Mouse (Mus musculus): Measurements from ENCODE around the gene Zglp1. TPM values are rescaled to one million over a fixed set of nuclear protein-coding genes. Genes with fewer than 3 reads are reported as not detected.

The Zglp1 gene
- polyA plus RNA-seq, 1 experiment from 2014 or later: 1.3 TPM

DNA sequence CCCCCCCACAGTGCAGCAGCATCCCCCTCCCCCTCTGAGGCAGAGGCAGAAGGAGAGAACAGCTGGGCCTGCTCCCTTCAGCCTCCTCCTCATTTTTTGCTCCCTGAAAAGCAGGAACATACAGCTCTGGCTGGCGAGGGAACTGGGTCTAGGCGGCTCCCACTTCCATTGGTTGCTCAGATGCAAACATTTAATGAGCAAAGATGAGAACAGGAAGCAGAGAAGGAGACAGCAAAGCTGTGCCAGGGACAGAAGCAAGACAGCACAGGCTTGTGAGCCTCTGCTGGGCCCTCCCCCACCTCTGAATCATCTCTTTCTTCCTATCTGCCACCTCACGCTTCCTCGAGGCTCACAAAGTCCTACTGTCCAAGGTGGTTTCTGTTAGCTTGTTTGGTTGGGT lies 25.6 kb downstream of the Zglp1 start:
- Histone ChIP-seq H3K4me2 (ENCODE audit: low read depth, low read length) (no peak overlapping the region), H3K9me3 (ENCODE audit: control insufficient read depth, low read length) (no peaks in the 10 kb centered on the region), H3K4me1 (ENCODE audit: control insufficient read depth, insufficient read depth, low read length) (peaks cover 21% of the 10 kb centered on the region), H3K36me3 (ENCODE audit: control insufficient read depth, insufficient read depth, low read length) (no peaks in the 10 kb centered on the region), H3K9ac (ENCODE audit: low read depth, low read length) (no peak overlapping the region), H3K4me3 (ENCODE audit: low read length) (no peak overlapping the region), H3K27me3 (replicated peaks; ENCODE audit: control insufficient read depth, insufficient read depth, low read length) (peaks cover 26% of the 10 kb centered on the region), H3K27ac (ENCODE audit: low read length) (no peak overlapping the region)
- WGBS: 31% methylated on average over 4 of the region's 4 CpGs
- no peak for ATAC-seq

DNA sequence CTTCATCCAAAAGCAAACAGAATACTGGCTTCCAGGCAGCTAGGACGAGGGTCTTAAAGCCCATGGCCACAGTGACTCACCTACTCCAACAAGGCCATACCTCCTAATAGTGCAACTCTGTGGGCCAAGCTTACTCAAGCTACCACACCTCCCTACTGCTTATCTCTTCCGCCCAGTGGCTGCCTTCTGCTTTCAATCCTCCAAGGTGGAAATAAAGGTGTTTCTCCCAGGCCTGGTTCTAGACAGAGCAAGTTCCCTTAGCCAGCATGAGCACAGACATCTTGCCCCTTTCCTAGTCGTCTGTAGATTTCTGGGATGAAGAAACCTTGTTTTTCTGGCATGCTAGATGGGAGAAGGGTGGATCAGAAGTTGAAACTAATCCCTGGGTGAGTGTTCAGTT lies 27.1 kb downstream of the Zglp1 start:
- H3K4me2 ChIP-seq (ENCODE audit: low read depth, low read length): no peak overlapping the region
- 77% methylated on average over 3 of the region's 3 CpGs for WGBS
- H3K27ac ChIP-seq (ENCODE audit: low read length): no peak overlapping the region
- no peak overlapping the region for H3K9ac ChIP-seq (ENCODE audit: low read depth, low read length)
- H3K4me3 ChIP-seq (ENCODE audit: low read length): no peak overlapping the region
- ATAC-seq: no peak
- H3K4me1 ChIP-seq (ENCODE audit: control insufficient read depth, insufficient read depth, low read length): peaks cover 21% of the 10 kb centered on the region
- no peaks in the 10 kb centered on the region for H3K36me3 ChIP-seq (ENCODE audit: control insufficient read depth, insufficient read depth, low read length)
- H3K27me3 ChIP-seq (replicated peaks; ENCODE audit: control insufficient read depth, insufficient read depth, low read length): peaks cover 41% of the 10 kb centered on the region
- no peaks in the 10 kb centered on the region for H3K9me3 ChIP-seq (ENCODE audit: control insufficient read depth, low read length)

DNA sequence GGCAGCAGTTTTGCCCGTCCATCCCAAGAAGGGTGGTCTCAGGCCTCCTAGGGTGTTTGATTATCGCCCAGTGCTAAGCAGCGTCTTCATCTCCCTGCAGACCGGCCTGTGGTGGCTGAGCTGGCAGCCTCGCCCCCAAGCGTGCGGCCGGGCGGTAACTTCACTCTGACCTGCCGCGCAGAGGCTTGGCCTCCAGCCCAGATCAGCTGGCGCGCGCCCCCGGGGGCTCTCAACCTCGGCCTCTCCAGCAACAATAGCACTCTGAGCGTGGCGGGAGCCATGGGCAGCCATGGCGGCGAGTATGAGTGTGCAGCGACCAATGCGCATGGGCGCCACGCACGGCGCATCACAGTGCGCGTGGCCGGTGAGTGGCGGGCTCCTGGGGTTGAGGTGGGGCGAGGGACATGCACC lies 29.4 kb downstream of the Zglp1 start:
- 4% methylated on average over 31 of the region's 31 CpGs for WGBS
- no peak overlapping the region for H3K27ac ChIP-seq (ENCODE audit: low read length)
- H3K27me3 ChIP-seq (replicated peaks; ENCODE audit: control insufficient read depth, insufficient read depth, low read length): peaks cover 59% of the 10 kb centered on the region
- peak overlapping the region; percentile 48 for H3K4me3 ChIP-seq (ENCODE audit: low read length)
- H3K9ac ChIP-seq (ENCODE audit: low read depth, low read length): peak overlapping the region; percentile 59; the same call in 1 of the 2 replicates
- no peak for ATAC-seq
- peaks cover 31% of the 10 kb centered on the region for H3K4me1 ChIP-seq (ENCODE audit: control insufficient read depth, insufficient read depth, low read length)
- peak overlapping the region; percentile 64 for H3K4me2 ChIP-seq (ENCODE audit: low read depth, low read length)
- no peaks in the 10 kb centered on the region for H3K36me3 ChIP-seq (ENCODE audit: control insufficient read depth, insufficient read depth, low read length)
- no peaks in the 10 kb centered on the region for H3K9me3 ChIP-seq (ENCODE audit: control insufficient read depth, low read length)

DNA sequence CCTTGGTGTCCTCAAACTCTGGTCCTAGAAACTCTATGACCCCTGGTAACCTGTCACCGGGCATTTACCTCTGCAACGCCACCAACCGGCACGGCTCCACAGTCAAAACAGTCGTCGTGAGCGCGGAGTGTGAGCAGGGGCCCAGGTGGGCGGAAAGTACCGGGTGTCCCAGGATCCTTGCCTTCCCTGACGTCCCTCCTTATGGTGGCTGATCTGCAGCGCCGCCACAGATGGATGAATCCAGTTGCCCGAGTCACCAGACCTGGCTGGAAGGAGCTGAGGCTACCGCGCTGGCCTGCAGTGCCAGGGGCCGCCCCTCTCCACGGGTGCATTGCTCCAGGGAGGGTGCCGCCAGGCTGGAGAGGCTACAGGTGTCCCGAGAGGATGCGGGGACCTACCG lies 30.2 kb downstream of the Zglp1 start:
- H3K9ac ChIP-seq (ENCODE audit: low read depth, low read length): no peak overlapping the region
- H3K36me3 ChIP-seq (ENCODE audit: control insufficient read depth, insufficient read depth, low read length): no peaks in the 10 kb centered on the region
- peaks cover 67% of the 10 kb centered on the region for H3K27me3 ChIP-seq (replicated peaks; ENCODE audit: control insufficient read depth, insufficient read depth, low read length)
- 4% methylated on average over 22 of the region's 22 CpGs for WGBS
- H3K27ac ChIP-seq (ENCODE audit: low read length): no peak overlapping the region
- ATAC-seq: no peak
- peaks cover 39% of the 10 kb centered on the region for H3K4me1 ChIP-seq (ENCODE audit: control insufficient read depth, insufficient read depth, low read length)
- H3K9me3 ChIP-seq (ENCODE audit: control insufficient read depth, low read length): no peaks in the 10 kb centered on the region
- H3K4me2 ChIP-seq (ENCODE audit: low read depth, low read length): no peak overlapping the region; the same call in 1 of the 2 replicates
- no peak overlapping the region for H3K4me3 ChIP-seq (ENCODE audit: low read length)

DNA sequence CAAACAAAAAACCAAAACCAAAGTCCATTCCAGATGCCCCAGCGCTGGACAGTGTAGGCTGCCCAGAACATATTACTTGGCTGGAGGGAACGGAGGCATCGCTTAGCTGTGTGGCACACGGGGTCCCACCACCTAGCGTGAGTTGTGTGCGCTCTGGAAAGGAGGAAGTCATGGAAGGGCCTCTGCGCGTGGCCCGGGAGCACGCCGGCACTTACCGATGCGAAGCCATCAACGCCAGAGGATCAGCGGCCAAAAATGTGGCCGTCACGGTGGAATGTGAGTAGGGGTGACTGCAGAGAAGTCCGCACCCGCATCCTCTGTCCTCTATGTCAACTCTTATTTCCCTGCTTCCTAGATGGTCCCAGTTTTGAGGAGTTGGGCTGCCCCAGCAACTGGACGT lies 30.7 kb downstream of the Zglp1 start:
- H3K27ac ChIP-seq (ENCODE audit: low read length): no peak overlapping the region
- no peaks in the 10 kb centered on the region for H3K36me3 ChIP-seq (ENCODE audit: control insufficient read depth, insufficient read depth, low read length)

DNA sequence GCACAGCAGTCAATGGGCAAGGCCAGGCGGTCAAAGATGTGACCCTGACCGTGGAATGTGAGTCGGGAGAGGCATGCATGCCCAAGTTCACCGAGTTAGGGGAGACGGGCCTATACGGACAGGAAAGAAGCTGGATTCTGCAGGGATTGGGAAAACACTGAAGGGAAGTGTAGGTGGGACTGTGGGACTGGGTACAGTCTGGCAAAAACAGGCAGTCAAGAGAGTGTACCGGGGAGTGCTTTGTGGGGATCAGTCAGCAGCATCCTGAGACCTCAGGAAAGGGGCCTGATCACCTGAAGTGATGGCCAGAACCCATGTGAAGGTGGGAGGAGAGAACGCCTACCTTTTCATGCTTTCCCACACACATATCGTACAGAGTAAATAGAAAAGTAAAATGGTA lies 31.3 kb downstream of the Zglp1 start:
- Histone ChIP-seq H3K27me3 (replicated peaks; ENCODE audit: control insufficient read depth, insufficient read depth, low read length) (peaks cover 69% of the 10 kb centered on the region), H3K4me3 (ENCODE audit: low read length) (no peak overlapping the region), H3K9me3 (ENCODE audit: control insufficient read depth, low read length) (no peaks in the 10 kb centered on the region), H3K36me3 (ENCODE audit: control insufficient read depth, insufficient read depth, low read length) (no peaks in the 10 kb centered on the region), H3K4me1 (ENCODE audit: control insufficient read depth, insufficient read depth, low read length) (peaks cover 44% of the 10 kb centered on the region), H3K9ac (ENCODE audit: low read depth, low read length) (no peak overlapping the region), H3K27ac (ENCODE audit: low read length) (no peak overlapping the region), H3K4me2 (ENCODE audit: low read depth, low read length) (no peak overlapping the region)
- 28% methylated on average over 9 of the region's 9 CpGs for WGBS
- ATAC-seq: no peak

More for the DNA sequence above, 30.7 kb downstream of the Zglp1 start:
- 17% methylated on average over 20 of the region's 20 CpGs for WGBS
- Histone ChIP-seq H3K4me1 (ENCODE audit: control insufficient read depth, insufficient read depth, low read length) (peaks cover 40% of the 10 kb centered on the region), H3K27me3 (replicated peaks; ENCODE audit: control insufficient read depth, insufficient read depth, low read length) (peaks cover 69% of the 10 kb centered on the region), H3K9ac (ENCODE audit: low read depth, low read length) (no peak overlapping the region), H3K4me3 (ENCODE audit: low read length) (0 out of 2 replicates have a peak overlapping the region, but pooled peaks have one; percentile 3), H3K9me3 (ENCODE audit: control insufficient read depth, low read length) (no peaks in the 10 kb centered on the region), H3K4me2 (ENCODE audit: low read depth, low read length) (no peak overlapping the region)
- ATAC-seq: no peak

DNA sequence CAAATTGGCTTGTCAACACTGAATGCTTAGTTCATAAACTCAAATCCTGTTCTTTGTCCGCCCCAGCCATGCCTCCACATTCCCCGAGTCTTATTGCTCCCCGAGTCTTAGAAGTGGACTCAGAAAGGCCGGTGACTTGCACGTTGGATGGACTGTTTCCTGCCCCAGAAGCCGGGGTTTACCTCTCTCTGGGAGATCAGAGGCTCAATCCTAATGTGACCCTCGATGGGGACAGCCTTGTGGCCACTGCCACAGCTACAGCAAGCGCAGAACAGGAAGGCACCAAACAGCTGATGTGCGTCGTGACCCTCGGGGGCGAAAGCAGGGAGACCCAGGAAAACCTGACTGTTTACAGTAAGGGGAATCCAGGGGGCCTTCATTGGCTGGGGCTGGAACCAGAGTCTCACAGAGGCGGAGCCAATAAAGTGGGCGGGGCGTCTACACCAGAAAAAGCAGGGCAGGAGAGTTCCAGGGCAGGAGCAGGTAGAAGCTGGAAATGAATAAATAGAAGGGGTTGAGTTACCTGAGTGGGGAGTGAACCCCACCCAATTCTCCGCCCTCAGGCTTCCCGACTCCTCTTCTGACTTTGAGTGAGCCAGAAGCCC lies 32.3 kb downstream of the Zglp1 start:
- H3K4me2 ChIP-seq (ENCODE audit: low read depth, low read length): no peak overlapping the region
- no peak for ATAC-seq
- peaks cover 50% of the 10 kb centered on the region for H3K4me1 ChIP-seq (ENCODE audit: control insufficient read depth, insufficient read depth, low read length)
- peaks cover 73% of the 10 kb centered on the region for H3K27me3 ChIP-seq (replicated peaks; ENCODE audit: control insufficient read depth, insufficient read depth, low read length)
- WGBS: 5% methylated on average over 17 of the region's 17 CpGs
- H3K27ac ChIP-seq (ENCODE audit: low read length): no peak overlapping the region
- no peak overlapping the region for H3K9ac ChIP-seq (ENCODE audit: low read depth, low read length)
- no peaks in the 10 kb centered on the region for H3K9me3 ChIP-seq (ENCODE audit: control insufficient read depth, low read length)
- H3K36me3 ChIP-seq (ENCODE audit: control insufficient read depth, insufficient read depth, low read length): no peaks in the 10 kb centered on the region
- no peak overlapping the region for H3K4me3 ChIP-seq (ENCODE audit: low read length)

DNA sequence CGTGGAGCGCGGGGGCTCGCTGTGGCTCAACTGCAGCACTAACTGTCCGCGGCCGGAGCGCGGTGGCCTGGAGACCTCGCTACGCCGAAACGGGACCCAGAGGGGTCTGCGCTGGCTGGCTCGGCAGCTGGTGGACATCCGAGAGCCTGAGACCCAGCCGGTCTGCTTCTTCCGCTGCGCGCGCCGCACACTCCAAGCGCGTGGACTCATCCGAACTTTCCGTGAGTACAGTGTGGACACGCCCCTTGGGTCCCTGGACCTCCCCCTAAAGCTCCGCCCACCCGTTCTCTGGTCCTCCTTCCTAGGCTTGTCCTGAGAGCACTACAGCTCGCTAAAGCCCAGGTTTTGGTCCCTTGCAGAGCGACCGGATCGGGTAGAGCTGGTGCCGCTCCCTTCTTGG lies 33.8 kb downstream of the Zglp1 start:
- peak; percentile 61 for ATAC-seq
- H3K4me2 ChIP-seq (ENCODE audit: low read depth, low read length): peak overlapping the region; percentile 98
- H3K36me3 ChIP-seq (ENCODE audit: control insufficient read depth, insufficient read depth, low read length): no peaks in the 10 kb centered on the region
- H3K27ac ChIP-seq (ENCODE audit: low read length): no peak overlapping the region
- H3K9ac ChIP-seq (ENCODE audit: low read depth, low read length): peak overlapping the region; percentile 64
- no peaks in the 10 kb centered on the region for H3K9me3 ChIP-seq (ENCODE audit: control insufficient read depth, low read length)
- peaks cover 69% of the 10 kb centered on the region for H3K27me3 ChIP-seq (replicated peaks; ENCODE audit: control insufficient read depth, insufficient read depth, low read length)
- peak overlapping the region; percentile 62 for H3K4me3 ChIP-seq (ENCODE audit: low read length)
- WGBS: under 1% methylated on average over 34 of the region's 34 CpGs
- peaks cover 56% of the 10 kb centered on the region for H3K4me1 ChIP-seq (ENCODE audit: control insufficient read depth, insufficient read depth, low read length)

DNA sequence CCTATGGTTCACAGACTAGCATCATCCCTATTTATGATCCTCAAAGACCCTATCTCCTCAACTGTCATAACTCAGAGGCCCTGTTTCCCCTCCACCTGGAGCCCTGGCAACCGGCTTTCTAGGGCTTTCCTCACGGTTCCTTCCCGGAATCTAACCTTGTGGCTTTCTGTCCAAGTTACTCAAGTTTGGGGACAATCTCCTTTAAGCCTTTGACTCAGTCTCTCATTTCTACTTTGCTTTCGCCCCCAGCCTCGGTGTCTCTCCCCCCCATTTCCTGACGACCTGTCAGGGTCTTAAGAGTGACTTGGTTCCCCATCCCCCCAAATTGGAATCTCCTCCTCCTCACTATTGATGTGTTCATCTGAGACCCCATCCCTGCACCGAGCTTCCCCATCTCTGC lies 34.4 kb downstream of the Zglp1 start:
- Histone ChIP-seq H3K9ac (ENCODE audit: low read depth, low read length) (no peak overlapping the region), H3K27ac (ENCODE audit: low read length) (no peak overlapping the region), H3K9me3 (ENCODE audit: control insufficient read depth, low read length) (no peaks in the 10 kb centered on the region), H3K27me3 (replicated peaks; ENCODE audit: control insufficient read depth, insufficient read depth, low read length) (peaks cover 62% of the 10 kb centered on the region), H3K4me1 (ENCODE audit: control insufficient read depth, insufficient read depth, low read length) (peaks cover 52% of the 10 kb centered on the region), H3K4me2 (ENCODE audit: low read depth, low read length) (peak overlapping the region; percentile 98), H3K36me3 (ENCODE audit: control insufficient read depth, insufficient read depth, low read length) (no peaks in the 10 kb centered on the region), H3K4me3 (ENCODE audit: low read length) (peak overlapping the region; percentile 62)
- WGBS: 2% methylated on average over 7 of the region's 7 CpGs
- ATAC-seq: no peak

DNA sequence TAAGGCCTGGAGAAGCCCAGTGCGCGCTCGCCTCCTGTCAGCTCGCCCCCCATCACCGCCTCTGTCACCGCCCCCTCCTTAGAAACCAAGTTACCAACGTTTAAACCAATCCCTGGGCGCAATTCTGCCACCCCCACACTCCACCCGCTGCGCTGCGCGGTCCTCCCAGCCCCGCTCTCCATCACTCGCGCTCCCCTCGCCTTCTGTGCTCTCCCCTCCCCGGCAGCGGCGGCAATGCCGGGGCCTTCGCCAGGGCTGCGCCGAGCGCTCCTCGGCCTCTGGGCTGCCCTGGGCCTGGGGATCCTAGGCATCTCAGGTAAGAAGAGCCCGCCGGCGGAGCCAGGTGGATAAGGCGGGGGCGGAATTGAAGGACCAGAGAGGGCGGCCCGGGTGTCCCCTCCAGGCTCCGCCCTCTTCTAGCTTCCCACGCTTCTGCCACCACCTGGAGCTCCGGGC lies 35.0 kb downstream of the Zglp1 start, which contains the start of gene Icam5:
Icam5 (plus strand) TSS at position 178 of the 456 bp plus-strand sequence.
- Histone ChIP-seq H3K4me3 (ENCODE audit: low read length) (peak within 1 kb of the TSS; percentile 62), H3K9ac (ENCODE audit: low read depth, low read length) (peak within 1 kb of the TSS; percentile 59; the same call in 1 of the 2 replicates), H3K4me2 (ENCODE audit: low read depth, low read length) (peak within 1 kb of the TSS; percentile 98), H3K9me3 (ENCODE audit: control insufficient read depth, low read length) (no peaks in the 10 kb centered on the region), H3K36me3 (ENCODE audit: control insufficient read depth, insufficient read depth, low read length) (no peaks in the 10 kb centered on the region), H3K4me1 (ENCODE audit: control insufficient read depth, insufficient read depth, low read length) (peaks cover 47% of the 10 kb centered on the region), H3K27ac (ENCODE audit: low read length) (no peak within 1 kb of the TSS), H3K27me3 (replicated peaks; ENCODE audit: control insufficient read depth, insufficient read depth, low read length) (peaks cover 56% of the 10 kb centered on the region)
- WGBS: under 1% methylated on average over 34 of the region's 35 CpGs
- ATAC-seq: peak; percentile 1; the same call in 1 of the 2 replicates

Data from intestine, embryonic 16.5 days (tissue).